Mouse (Mus musculus) liver, postnatal 0 days (tissue): ENCODE measurements around the gene Slc20a1. TPM values are rescaled to one million over a fixed set of nuclear protein-coding genes. Genes with fewer than 3 reads are reported as not detected.

ENCODE experiments used
- ATAC-seq: fragments of 200-750 bp; cut with Nextera tagmentation; 2 replicates; pipeline ENCODE4 v1.8.0; 2017; ENCODE audit warnings: mild to moderate bottlenecking, moderate library complexity
- DNase-seq: peaks from one replicate; pipeline ENCODE4 v3.0.0-alpha.2; 2016
- H3K27ac ChIP-seq: fragments of 300-500 bp; sonication (generic); 2 replicates; pipeline ENCODE4 v1.5.1; 2014; ENCODE audit warnings: antibody characterized with exemption, moderate library complexity, mild to moderate bottlenecking, low read depth
- H3K27me3 ChIP-seq: fragments of 300-500 bp; sonication (generic); 2 replicates; pipeline ENCODE4 v1.6.1; 2014; ENCODE audit warnings: low read length, control low read depth, mixed read lengths; ENCODE audit not compliant: insufficient read depth
- H3K36me3 ChIP-seq: fragments of 300-500 bp; sonication (generic); replicated peaks from 2 replicates; pipeline ENCODE4 v1.6.1; 2014; ENCODE audit warnings: mild to moderate bottlenecking, control low read depth, low read length, moderate library complexity, mixed read lengths; ENCODE audit not compliant: insufficient read depth
- H3K4me1 ChIP-seq: fragments of 300-500 bp; sonication (generic); 2 replicates; pipeline ENCODE4 v1.6.1; 2014; ENCODE audit warnings: antibody characterized with exemption, mild to moderate bottlenecking, control low read depth; ENCODE audit not compliant: insufficient read depth
- H3K4me2 ChIP-seq: fragments of 300-500 bp; sonication (generic); 2 replicates; pipeline ENCODE4 v1.6.1; 2014; ENCODE audit warnings: low read depth, mild to moderate bottlenecking, low read length, moderate library complexity, mixed read lengths
- H3K4me3 ChIP-seq: fragments of 300-500 bp; sonication (generic); 2 replicates; pipeline ENCODE4 v1.5.1; 2014; ENCODE audit warnings: low read depth, low read length
- H3K9ac ChIP-seq: fragments of 300-500 bp; sonication (generic); replicated peaks from 2 replicates; pipeline ENCODE4 v1.6.1; 2014; ENCODE audit warnings: mild to moderate bottlenecking, moderate library complexity
- H3K9me3 ChIP-seq: fragments of 300-500 bp; sonication (generic); 2 replicates; pipeline ENCODE4 v1.6.1; 2016; ENCODE audit warnings: mild to moderate bottlenecking, control low read depth, low read length, mixed read lengths
- CTCF ChIP-seq: sonication (generic); IDR thresholded peaks from 2 replicates; pipeline ENCODE4 v1.5.1; 2016; ENCODE audit warnings: antibody characterized with exemption, low read depth
- EP300 ChIP-seq: IDR thresholded peaks from 2 replicates; pipeline ENCODE4 v1.6.1; 2016; ENCODE audit warnings: antibody characterized with exemption, low read depth, mild to moderate bottlenecking
- WGBS: fragments of 180-500 bp; shearing (Covaris S2); extraction: QIAGEN DNeasy Blood & Tissue Kit; methylation state at CpG from one replicate; pipeline ENCODE4 v1.1.7; 2014; ENCODE audit not compliant: insufficient replicate concordance; 5-methylcytosine and 5-hydroxymethylcytosine counted together
- polyA plus RNA-seq: library from polyadenylated mRNA; unstranded; fragments of >200 nt; fragmentation: Nextera tagmentation; extraction: Ambion mirVana; gene quantifications from 2 replicates; pipeline ENCODE4 v1.2.1, GENCODE M21; 2015

Slc20a1 gene
- polyA plus RNA-seq, 1 experiment from 2014 or later: 24.9 TPM

- Histone ChIP-seq H3K4me1 (peaks cover 5% of the 10 kb centered on the region; the same call in 1 of the 2 replicates), H3K27me3 (no peaks in the 10 kb centered on the region), H3K27ac (no peak overlapping the region), H3K9ac (no peak overlapping the region), H3K4me2 (no peak overlapping the region), H3K4me3 (no peak overlapping the region), H3K9me3 (no peaks in the 10 kb centered on the region), H3K36me3 (no peaks in the 10 kb centered on the region)
- WGBS: 91% methylated on average over 19 of the region's 19 CpGs
- no peak for ATAC-seq
- no peak for TF ChIP-seq EP300
- TF ChIP-seq CTCF: no peak
- no peak for DNase-seq
These were observed 54.5 kb downstream of the Slc20a1 start for GRCm38 (mm10) chr2:129252836-129253630.

GRCm38 (mm10) chr2:129253631-129253970 is 55.0 kb downstream of the Slc20a1 start:
- 68% methylated on average over 2 of the region's 2 CpGs for WGBS
- H3K9me3 ChIP-seq: no peaks in the 10 kb centered on the region
- no peak overlapping the region for H3K4me2 ChIP-seq
- no peaks in the 10 kb centered on the region for H3K36me3 ChIP-seq
- TF ChIP-seq EP300 (no peak), CTCF (no peak)
- no peak overlapping the region for H3K27ac ChIP-seq
- no peak overlapping the region for H3K9ac ChIP-seq
- DNase-seq (no peak), ATAC-seq (no peak)
- no peaks in the 10 kb centered on the region for H3K27me3 ChIP-seq
- H3K4me3 ChIP-seq: no peak overlapping the region
- 0 out of 2 replicates have a peak, but pooled peaks cover 5% of the 10 kb centered on the region for H3K4me1 ChIP-seq

- Histone ChIP-seq H3K4me1 (0 out of 2 replicates have a peak, but pooled peaks cover 6% of the 10 kb centered on the region), H3K27ac (no peak overlapping the region), H3K4me2 (no peak overlapping the region), H3K4me3 (no peak overlapping the region), H3K9ac (no peak overlapping the region), H3K9me3 (no peaks in the 10 kb centered on the region), H3K36me3 (no peaks in the 10 kb centered on the region), H3K27me3 (no peaks in the 10 kb centered on the region)
- ATAC-seq (no peak), DNase-seq (no peak)
- no peak for TF ChIP-seq EP300
- no peak for TF ChIP-seq CTCF
- 54% methylated on average over 2 of the region's 2 CpGs for WGBS
These were observed 55.5 kb downstream of the Slc20a1 start for GRCm38 (mm10) chr2:129254076-129254475.

- no peak overlapping the region for H3K4me2 ChIP-seq
- no peaks in the 10 kb centered on the region for H3K27me3 ChIP-seq
- no peak overlapping the region for H3K27ac ChIP-seq
- no peaks in the 10 kb centered on the region for H3K36me3 ChIP-seq
- WGBS: 72% methylated on average over 4 of the region's 4 CpGs
- no peak overlapping the region for H3K9ac ChIP-seq
- H3K9me3 ChIP-seq: no peaks in the 10 kb centered on the region
- ATAC-seq (no peak), DNase-seq (no peak)
- H3K4me3 ChIP-seq: no peak overlapping the region
- 0 out of 2 replicates have a peak, but pooled peaks cover 6% of the 10 kb centered on the region for H3K4me1 ChIP-seq
- no peak for TF ChIP-seq CTCF
- TF ChIP-seq EP300: no peak
These were observed 57.4 kb downstream of the Slc20a1 start for GRCm38 (mm10) chr2:129256006-129256405.

GRCm38 (mm10) chr2:129258056-129258455 is 59.5 kb downstream of the Slc20a1 start:
- ATAC-seq (no peak), DNase-seq (no peak)
- TF ChIP-seq EP300 (no peak), CTCF (no peak)
- H3K9ac ChIP-seq: no peak overlapping the region
- no peak overlapping the region for H3K4me3 ChIP-seq
- no peaks in the 10 kb centered on the region for H3K27me3 ChIP-seq
- 0 out of 2 replicates have a peak, but pooled peaks cover 6% of the 10 kb centered on the region for H3K4me1 ChIP-seq
- H3K9me3 ChIP-seq: no peaks in the 10 kb centered on the region
- H3K36me3 ChIP-seq: no peaks in the 10 kb centered on the region
- 86% methylated on average over 3 of the region's 3 CpGs for WGBS
- no peak overlapping the region for H3K4me2 ChIP-seq
- no peak overlapping the region for H3K27ac ChIP-seq

- H3K27me3 ChIP-seq: no peaks in the 10 kb centered on the region
- TF ChIP-seq CTCF (peak; percentile 99), EP300 (no peak)
- no peak overlapping the region for H3K4me3 ChIP-seq
- no peak overlapping the region for H3K4me2 ChIP-seq
- no peak overlapping the region for H3K27ac ChIP-seq
- 0 out of 2 replicates have a peak, but pooled peaks cover 6% of the 10 kb centered on the region for H3K4me1 ChIP-seq
- H3K36me3 ChIP-seq: no peaks in the 10 kb centered on the region
- peak; percentile 72 for DNase-seq
- ATAC-seq: peak; percentile 58
- 36% methylated on average over 7 of the region's 7 CpGs for WGBS
- no peak overlapping the region for H3K9ac ChIP-seq
- no peaks in the 10 kb centered on the region for H3K9me3 ChIP-seq
These were observed 60.1 kb downstream of the Slc20a1 start for GRCm38 (mm10) chr2:129258475-129259211.
